ENCODE assay signal across 10 mouse cellular contexts in the genomic region with DNA sequence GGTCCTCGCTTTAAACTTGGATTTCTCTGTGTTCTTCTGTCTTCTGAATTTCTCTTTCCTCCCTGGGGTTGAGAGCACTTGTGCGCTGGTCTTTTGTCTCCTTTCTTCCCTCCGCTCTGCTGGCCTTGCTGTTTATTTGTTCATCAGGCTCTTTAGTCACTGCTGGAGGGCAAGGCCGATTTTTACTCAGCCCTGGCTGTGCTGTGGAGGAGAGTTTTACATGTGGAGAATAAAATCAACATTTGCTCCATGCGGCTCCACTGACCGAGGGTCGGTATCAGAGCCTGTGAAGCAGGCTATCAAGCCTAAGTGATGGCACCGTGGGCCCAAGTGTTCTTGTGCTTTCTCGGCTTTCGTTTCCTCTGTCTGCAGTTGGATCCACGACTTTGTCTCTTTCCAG. TPM values are rescaled to one million over a fixed set of nuclear protein-coding genes. Genes with fewer than 3 reads are reported as not detected.
DNase-seq lines count a peak whose midpoint lies in the region; ATAC-seq lines count a peak whose summit lies in the region.
"Had no signal": no experiment of that assay in that cellular context is flagged by ENCODE, and none has a peak within 500 bp of the region (broad histone marks: within the 10 kb centered on the region; RNA-seq: fewer than 3 reads in every experiment).

No protein-coding gene starts in this region.

- H3K27me3 ChIP-seq in hindbrain, embryonic 10.5 days (ENCODE audit: insufficient read depth, poor library complexity, severe bottlenecking), result no peaks in the 10 kb centered on the region
- H3K27me3 ChIP-seq in midbrain, embryonic 16.5 days (ENCODE audit: control insufficient read depth, insufficient read depth, low read depth, low read length), result no peaks in the 10 kb centered on the region

- peaks cover 15% of the 10 kb centered on the region for H3K4me1 ChIP-seq in hindbrain, embryonic 10.5 days (replicated peaks)
- H3K4me1 ChIP-seq in midbrain, embryonic 16.5 days (ENCODE audit: control insufficient read depth, insufficient read depth, low read length), result peaks cover 20% of the 10 kb centered on the region

- H3K4me2 ChIP-seq in midbrain, embryonic 16.5 days (ENCODE audit: low read length), result peak overlapping the region; percentile 46

- peak; percentile 17 to 32 for DNase-seq in layer of hippocampus, postnatal 10 days (ENCODE audit: low spot score in 2 of 2)
- no peak for DNase-seq in layer of hippocampus, adult 8-10 months (ENCODE audit: low spot score in 2 of 2)
- peak; percentile 41 to 55 for DNase-seq in cerebellum, postnatal 25 days
- peak; percentile 35 for DNase-seq in hindbrain, embryonic 10.5 days (ENCODE audit: low spot score)
- no peak for DNase-seq in thymus, postnatal 25 days
- no peak for DNase-seq in layer of hippocampus, adult 9-11 months
- no peak for DNase-seq in urinary bladder, postnatal 10 days (ENCODE audit: low spot score)

- peak overlapping the region; percentile 82 for H3K27ac ChIP-seq in hindbrain, embryonic 10.5 days
- peak overlapping the region; percentile 79 for H3K27ac ChIP-seq in midbrain, embryonic 16.5 days (ENCODE audit: low read length)

- H3K36me3 ChIP-seq in hindbrain, embryonic 10.5 days, result no peaks in the 10 kb centered on the region
- H3K36me3 ChIP-seq in midbrain, embryonic 16.5 days (ENCODE audit: control insufficient read depth, insufficient read depth, low read length), result no peaks in the 10 kb centered on the region

- peak overlapping the region; percentile 31; the same call in 1 of the 2 replicates for H3K9ac ChIP-seq in midbrain, embryonic 16.5 days (ENCODE audit: low read depth, low read length)

- WGBS in hindbrain, embryonic 10.5 days, result 41% methylated on average over 11 of the region's 11 CpGs
- 17% methylated on average over 11 of the region's 11 CpGs for WGBS in midbrain, embryonic 16.5 days

- H3K4me3 ChIP-seq in hindbrain, embryonic 10.5 days, result peak overlapping the region; percentile 26
- peak overlapping the region; percentile 3; the same call in 1 of the 2 replicates for H3K4me3 ChIP-seq in midbrain, embryonic 16.5 days (ENCODE audit: low read depth, low read length)
- H3K4me3 ChIP-seq: erythroblast, embryonic 14.5 days had no signal

- peak; percentile 69 for ATAC-seq in midbrain, embryonic 16.5 days
- ATAC-seq: activated CD4-positive, CD25-positive, alpha-beta regulatory T cell, adult 4 months had no signal

- H3K9me3 ChIP-seq in hindbrain, embryonic 10.5 days, result no peaks in the 10 kb centered on the region
- no peaks in the 10 kb centered on the region for H3K9me3 ChIP-seq in midbrain, embryonic 16.5 days (replicated peaks; ENCODE audit: control insufficient read depth, low read length, poor library complexity, severe bottlenecking)

RNA-seq across cellular contexts. Expression of a gene that starts 13.4 kb away (rescaled TPM):
- total RNA-seq in layer of hippocampus, postnatal 10 days (2021), result 10 to 100 TPM; 51.6 to 52.0 TPM
- 10 to 100 TPM; 51.0 to 57.7 (median 54.3) TPM for total RNA-seq in layer of hippocampus, adult 8-10 months (2022)
- polyA plus RNA-seq in hindbrain, embryonic 10.5 days (2016; fragmentation: Nextera tagmentation; extraction: Ambion mirVana), result 36.1 and 37.0 TPM in 2 replicates
- polyA plus RNA-seq in midbrain, embryonic 16.5 days (2015; fragmentation: Nextera tagmentation; extraction: Ambion mirVana), result 57.4 and 59.5 TPM in 2 replicates

RNA-seq across cellular contexts. Expression of a gene that starts 13.5 kb away (rescaled TPM):
- under 1 TPM; 0.30 to 0.87 TPM for total RNA-seq in layer of hippocampus, postnatal 10 days (2021)
- total RNA-seq in layer of hippocampus, adult 8-10 months (2022), result under 1 TPM; 0.19 to 0.73 (median 0.36) TPM
- 0.37 and 1.5 TPM in 2 replicates for polyA plus RNA-seq in hindbrain, embryonic 10.5 days (2016; fragmentation: Nextera tagmentation; extraction: Ambion mirVana)
- 1.8 and 2.3 TPM in 2 replicates for polyA plus RNA-seq in midbrain, embryonic 16.5 days (2015; fragmentation: Nextera tagmentation; extraction: Ambion mirVana)
- polyA plus RNA-seq: erythroblast, embryonic 14.5 days had no signal

Comparison
In these comparisons a context has a peak if more than half of its experiments do, and no peak if none do; other contexts are left out.
1. DNase-seq: peak in layer of hippocampus, postnatal 10 days (2 of 2), cerebellum, postnatal 25 days (2 of 2) and hindbrain, embryonic 10.5 days (single experiment); none in layer of hippocampus, adult 8-10 months (0 of 2), thymus, postnatal 25 days (single experiment), layer of hippocampus, adult 9-11 months (single experiment) and urinary bladder, postnatal 10 days (single experiment).